8 mouse cellular contexts compared by ENCODE assay signal in genomic region chr1:136132386-136133201, GRCm38 (mm10). TPM values are rescaled to one million over a fixed set of nuclear protein-coding genes. Genes with fewer than 3 reads are reported as not detected.
DNase-seq lines count a peak whose midpoint lies in the region; ATAC-seq and TF ChIP-seq lines count a peak whose summit lies in the region.

No protein-coding gene starts in this region.

- 28% methylated on average over 10 of the region's 10 CpGs for WGBS in hindbrain, embryonic 11.5 days
- WGBS in midbrain, embryonic 13.5 days, result 18% methylated on average over 10 of the region's 10 CpGs

- H3K9ac ChIP-seq in hindbrain, embryonic 11.5 days (ENCODE audit: low read depth, low read length), result peak overlapping the region; percentile 67
- H3K9ac ChIP-seq in midbrain, embryonic 13.5 days (replicated peaks), result peak overlapping the region; percentile 94

- DNase-seq in gastrocnemius, postnatal 25 days, result peak; percentile 40
- no peak for DNase-seq in gastrocnemius, postnatal 36 days
- DNase-seq in G1E (ENCODE audit: low spot score), result no peak
- peak; percentile 41 for DNase-seq in hindbrain, embryonic 11.5 days (ENCODE audit: low spot score)
- no peak for DNase-seq in yolk sac, embryonic 10.5 days (ENCODE audit: low spot score)
- no peak for DNase-seq in urinary bladder, adult 2 months (ENCODE audit: low spot score)

- intact Hi-C loops in gastrocnemius, postnatal 36 days (cut with DNase I), result no loop called here

- H3K36me3 ChIP-seq in G1E (replicated peaks), result peaks cover 29% of the 10 kb centered on the region
- H3K36me3 ChIP-seq in hindbrain, embryonic 11.5 days (ENCODE audit: control insufficient read depth, insufficient read depth, low read length), result no peaks in the 10 kb centered on the region
- no peaks in the 10 kb centered on the region for H3K36me3 ChIP-seq in midbrain, embryonic 13.5 days

- H3K27ac ChIP-seq in hindbrain, embryonic 11.5 days (ENCODE audit: low read depth, low read length), result peak overlapping the region; percentile 5; the same call in 1 of the 2 replicates
- peak overlapping the region; percentile 95 for H3K27ac ChIP-seq in midbrain, embryonic 13.5 days

- no peak for TF ChIP-seq CTCF in G1E (IDR thresholded peaks at IDR 0.05; ENCODE audit: low read depth, low read length)

- no peaks in the 10 kb centered on the region for H3K9me3 ChIP-seq in G1E (replicated peaks)
- no peaks in the 10 kb centered on the region for H3K9me3 ChIP-seq in hindbrain, embryonic 11.5 days (ENCODE audit: control insufficient read depth, low read length)
- no peaks in the 10 kb centered on the region for H3K9me3 ChIP-seq in midbrain, embryonic 13.5 days

- ATAC-seq in G1E (ENCODE audit: extremely low read depth, insufficient number of reproducible peaks, low FRiP score, poor library complexity, severe bottlenecking), result no peak
- ATAC-seq in hindbrain, embryonic 11.5 days (ENCODE audit: low FRiP score), result no peak
- peak; percentile 22 for ATAC-seq in midbrain, embryonic 13.5 days
- ATAC-seq in monocyte, adult 5-6 weeks (replicated peaks; ENCODE audit: insufficient number of reproducible peaks, low FRiP score, low TSS enrichment, poor library complexity, severe bottlenecking), result no peak

- peak overlapping the region; percentile 83 for H3K4me3 ChIP-seq in G1E (ENCODE audit: low read depth, low read length)
- peak overlapping the region; percentile 78 for H3K4me3 ChIP-seq in hindbrain, embryonic 11.5 days (ENCODE audit: low read depth, low read length)
- H3K4me3 ChIP-seq in midbrain, embryonic 13.5 days (replicated peaks), result peak overlapping the region; percentile 91

- peak overlapping the region; percentile 70 for H3K4me2 ChIP-seq in hindbrain, embryonic 11.5 days (replicated peaks; ENCODE audit: low read depth, low read length)
- peak overlapping the region; percentile 75 for H3K4me2 ChIP-seq in midbrain, embryonic 13.5 days (replicated peaks)

- peaks cover 5% of the 10 kb centered on the region; the same call in 1 of the 2 replicates for H3K27me3 ChIP-seq in G1E (ENCODE audit: insufficient read depth, low read length)
- H3K27me3 ChIP-seq in hindbrain, embryonic 11.5 days (ENCODE audit: control insufficient read depth, insufficient read depth, low read length), result no peaks in the 10 kb centered on the region
- H3K27me3 ChIP-seq in midbrain, embryonic 13.5 days, result peaks cover 4% of the 10 kb centered on the region; the same call in 1 of the 2 replicates

- H3K4me1 ChIP-seq in G1E (ENCODE audit: insufficient read depth, low read depth, low read length), result peaks cover 93% of the 10 kb centered on the region
- peaks cover 12% of the 10 kb centered on the region for H3K4me1 ChIP-seq in hindbrain, embryonic 11.5 days (replicated peaks; ENCODE audit: control insufficient read depth, insufficient read depth, low read length)
- peaks cover 66% of the 10 kb centered on the region for H3K4me1 ChIP-seq in midbrain, embryonic 13.5 days (replicated peaks)

RNA-seq across cellular contexts. Expression of gene Kif21b, which starts 1.4 kb away (rescaled TPM):
- under 1 TPM; 0.36 to 0.78 TPM for total RNA-seq in gastrocnemius, postnatal 25 days (2021)
- total RNA-seq in gastrocnemius, postnatal 36 days (2021), result 1 to 10 TPM in 1 of 2 experiments, under 1 TPM in 1; 0.62 to 1.1 TPM
- total RNA-seq in G1E (2014; fragmentation: Nextera tagmentation) (46.2 and 51.9 TPM in 2 replicates), G1E (2017) (11.3 and 13.2 TPM in 2 replicates)
- 32.5 and 36.7 TPM in 2 replicates for polyA plus RNA-seq in G1E (2012)
- 17.7 and 24.4 TPM in 2 replicates for polyA plus RNA-seq in hindbrain, embryonic 11.5 days (2014; fragmentation: Nextera tagmentation; extraction: Ambion mirVana)
- 44.1 and 49.3 TPM in 2 replicates for polyA plus RNA-seq in midbrain, embryonic 13.5 days (2015; fragmentation: Nextera tagmentation; extraction: Ambion mirVana)
- 2.4 and 2.8 TPM in 2 replicates for polyA plus RNA-seq in urinary bladder, adult 2 months (2012; rRNA removed)
- 77.9 to 156 TPM (median 101 TPM) in 3 replicates for total RNA-seq in monocyte, adult 5-6 weeks (2017)

Comparison
In these comparisons a context has a peak if more than half of its experiments do, and no peak if none do; other contexts are left out.
1. DNase-seq: peak in gastrocnemius, postnatal 25 days (single experiment) and hindbrain, embryonic 11.5 days (single experiment); none in gastrocnemius, postnatal 36 days (0 of 2), G1E (single experiment), yolk sac, embryonic 10.5 days (single experiment) and urinary bladder, adult 2 months (single experiment).
2. RNA of gene Kif21b, which starts 1.4 kb away (total RNA-seq): 77.9 to 156 TPM in monocyte, adult 5-6 weeks and 11.3 to 51.9 TPM in G1E; 0.62 to 1.1 TPM in gastrocnemius, postnatal 36 days and 0.36 to 0.78 TPM in gastrocnemius, postnatal 25 days; every median in the first group is over 4 times any median in the second.
3. Peak in every context shown above with its lines, with median percentiles within 50 percentile points of each other: H3K4me3 ChIP-seq.